Mouse (Mus musculus) cerebellum, adult 11-12 months (tissue): ENCODE results near the gene Catsperg1.
"Not testable (repeated sequence)": the region's sequence is repeated elsewhere in the genome, so short reads cannot be mapped to it uniquely, and the experiment has no call there.

Source experiments
- DNase-seq: peaks from one replicate; pipeline ENCODE4 v3.0.0; 2022

Gene Catsperg1

GRCm38 (mm10) chr7:29228202-29228601, 14.4 kb upstream of the Catsperg1 start:
- DNase-seq: no peak

- DNase-seq: no peak
Observed at GRCm38 (mm10) chr7:29225520-29225919, 11.7 kb upstream of the Catsperg1 start.

- DNase-seq: no peak
Observed at GRCm38 (mm10) chr7:29224756-29225394, 11.0 kb upstream of the Catsperg1 start.

- no peak for DNase-seq
Observed at GRCm38 (mm10) chr7:29214846-29215245, 1.0 kb upstream of the Catsperg1 start.

- DNase-seq: no peak
Observed at GRCm38 (mm10) chr7:29214236-29214635, 401 bp upstream of the Catsperg1 start.

- not testable (repeated sequence) for DNase-seq
Observed at GRCm38 (mm10) chr7:29212775-29213560, 867 bp downstream of the Catsperg1 start.

- no peak for DNase-seq
Observed at GRCm38 (mm10) chr7:29212199-29212765, 1.6 kb downstream of the Catsperg1 start.

GRCm38 (mm10) chr7:29211415-29212198, 2.2 kb downstream of the Catsperg1 start:
- DNase-seq: peak; percentile 59

- DNase-seq: not testable (repeated sequence)
Observed at GRCm38 (mm10) chr7:29211013-29211412, 2.8 kb downstream of the Catsperg1 start.

GRCm38 (mm10) chr7:29202577-29202976, 11.3 kb downstream of the Catsperg1 start:
- no peak for DNase-seq

GRCm38 (mm10) chr7:29194230-29194629, 19.6 kb downstream of the Catsperg1 start:
- not testable (repeated sequence) for DNase-seq

GRCm38 (mm10) chr7:29181323-29181722, 32.5 kb downstream of the Catsperg1 start:
- DNase-seq: peak; percentile 33

- DNase-seq: no peak
Observed at GRCm38 (mm10) chr7:29180854-29181236, 33.0 kb downstream of the Catsperg1 start.

GRCm38 (mm10) chr7:29180077-29180853, 33.6 kb downstream of the Catsperg1 start, which contains the start of gene Psmd8:
Gene Psmd8, minus strand, starts transcription at chr7:29180701.
- DNase-seq: peak; percentile 99

- DNase-seq: peak; percentile 30
Observed at GRCm38 (mm10) chr7:29179323-29179722, 34.5 kb downstream of the Catsperg1 start.

- peak; percentile 28 for DNase-seq
Observed at GRCm38 (mm10) chr7:29178106-29178505, 35.7 kb downstream of the Catsperg1 start.

- peak; percentile 38 for DNase-seq
Observed at GRCm38 (mm10) chr7:29172390-29173016, 41.3 kb downstream of the Catsperg1 start.

GRCm38 (mm10) chr7:29171562-29172097, 42.2 kb downstream of the Catsperg1 start:
- no peak for DNase-seq

GRCm38 (mm10) chr7:29170755-29171561, 42.9 kb downstream of the Catsperg1 start:
- DNase-seq: peak; percentile 47

GRCm38 (mm10) chr7:29170066-29170754, 43.6 kb downstream of the Catsperg1 start, which contains the start of the genes Ggn and Spred3:
Gene Ggn, plus strand, starts transcription at chr7:29170210.
Gene Spred3, minus strand, starts transcription at chr7:29170411.
- DNase-seq: peak; percentile 79
